7 mouse cellular contexts compared by ENCODE assay signal in the genomic region with DNA sequence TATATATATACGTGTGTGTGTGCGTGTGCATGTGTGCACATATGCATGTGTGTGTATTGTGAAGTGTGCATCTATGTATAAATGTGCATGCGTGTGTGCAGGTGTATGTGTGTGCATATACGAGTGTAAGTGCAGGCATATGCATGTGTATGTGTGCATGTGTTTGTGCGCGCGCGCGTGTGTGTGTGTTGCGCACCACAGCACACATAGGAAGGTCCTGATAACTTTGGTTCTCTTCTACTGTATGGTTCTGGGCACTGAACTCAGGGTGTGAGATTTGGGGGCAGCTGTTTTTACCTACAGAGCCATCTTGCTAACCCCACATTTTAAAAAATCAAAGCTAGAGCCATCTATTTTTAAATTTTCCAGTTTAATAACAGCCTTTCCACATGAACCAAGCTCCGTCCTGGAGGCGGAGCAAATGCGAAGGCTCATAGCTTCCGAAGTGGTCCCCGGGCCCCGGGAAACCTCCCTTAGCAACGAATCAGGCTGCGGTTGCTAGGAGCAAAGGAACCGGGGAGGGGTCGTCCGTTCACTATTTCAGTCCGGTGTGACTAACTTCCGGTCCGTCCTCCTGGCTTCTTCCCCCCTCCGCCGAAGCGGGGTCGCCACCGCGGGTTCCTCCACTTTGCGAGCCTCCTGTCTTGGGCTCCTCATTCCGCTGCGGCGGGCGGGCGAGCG. TPM values are rescaled to one million over a fixed set of nuclear protein-coding genes. Genes with fewer than 3 reads are reported as not detected.
DNase-seq lines count a peak whose midpoint lies in the region; ATAC-seq and TF ChIP-seq lines count a peak whose summit lies in the region.

No protein-coding gene starts in this region.

- TF ChIP-seq CTCF in heart, adult 2 months (IDR thresholded peaks at IDR 0.05): no peak

- H3K36me3 ChIP-seq in embryonic facial prominence, embryonic 11.5 days (replicated peaks; ENCODE audit: control insufficient read depth, insufficient read depth, low read depth, low read length): no peaks in the 10 kb centered on the region
- H3K36me3 ChIP-seq in heart, adult 2 months (ENCODE audit: control insufficient read depth, insufficient read depth, low read length): no peaks in the 10 kb centered on the region
- peaks cover 25% of the 10 kb centered on the region for H3K36me3 ChIP-seq in limb, embryonic 13.5 days
- 0 out of 2 replicates have a peak, but pooled peaks cover 3% of the 10 kb centered on the region for H3K36me3 ChIP-seq in midbrain, embryonic 16.5 days (ENCODE audit: control insufficient read depth, insufficient read depth, low read length)

- DNase-seq in adrenal gland, postnatal 14 days: peak; percentile 95
- peak; percentile 94 for DNase-seq in embryonic facial prominence, embryonic 11.5 days (ENCODE audit: low spot score)
- DNase-seq in heart, adult 2 months: peak; percentile 91 to 98
- peak; percentile 85 to 93 for DNase-seq in kidney, adult 8-10 months
- DNase-seq in spleen, postnatal 10 days (ENCODE audit: low spot score in 2 of 2): peak; percentile 80 to 82

- H3K4me3 ChIP-seq in embryonic facial prominence, embryonic 11.5 days (ENCODE audit: low read depth, low read length): peak overlapping the region; percentile 92
- peak overlapping the region; percentile 76 for H3K4me3 ChIP-seq in heart, adult 2 months
- H3K4me3 ChIP-seq in limb, embryonic 13.5 days: peak overlapping the region; percentile 97
- H3K4me3 ChIP-seq in midbrain, embryonic 16.5 days (ENCODE audit: low read depth, low read length): peak overlapping the region; percentile 77

- no peaks in the 10 kb centered on the region for H3K27me3 ChIP-seq in embryonic facial prominence, embryonic 11.5 days (ENCODE audit: control insufficient read depth, insufficient read depth, low read length)
- H3K27me3 ChIP-seq in heart, adult 2 months (ENCODE audit: control insufficient read depth, insufficient read depth, low read length): no peaks in the 10 kb centered on the region
- H3K27me3 ChIP-seq in limb, embryonic 13.5 days: no peaks in the 10 kb centered on the region
- no peaks in the 10 kb centered on the region; the same call in 1 of the 2 replicates for H3K27me3 ChIP-seq in midbrain, embryonic 16.5 days (ENCODE audit: control insufficient read depth, insufficient read depth, low read depth, low read length)

- H3K9me3 ChIP-seq in embryonic facial prominence, embryonic 11.5 days (replicated peaks; ENCODE audit: control insufficient read depth, low read length): no peaks in the 10 kb centered on the region
- no peaks in the 10 kb centered on the region for H3K9me3 ChIP-seq in limb, embryonic 13.5 days
- no peaks in the 10 kb centered on the region for H3K9me3 ChIP-seq in midbrain, embryonic 16.5 days (replicated peaks; ENCODE audit: control insufficient read depth, low read length, poor library complexity, severe bottlenecking)

- peak overlapping the region; percentile 93 for H3K9ac ChIP-seq in embryonic facial prominence, embryonic 11.5 days (replicated peaks; ENCODE audit: low read length)
- peak overlapping the region; percentile 99 for H3K9ac ChIP-seq in heart, adult 2 months (ENCODE audit: low read depth, low read length)
- peak overlapping the region; percentile 98 for H3K9ac ChIP-seq in limb, embryonic 13.5 days
- H3K9ac ChIP-seq in midbrain, embryonic 16.5 days (ENCODE audit: low read depth, low read length): peak overlapping the region; percentile 94

- no peak overlapping the region; the same call in 1 of the 2 replicates for H3K27ac ChIP-seq in embryonic facial prominence, embryonic 11.5 days (replicated peaks; ENCODE audit: low read depth, low read length)
- peak overlapping the region; percentile 60 for H3K27ac ChIP-seq in heart, adult 2 months
- H3K27ac ChIP-seq in limb, embryonic 13.5 days: peak overlapping the region; percentile 39
- H3K27ac ChIP-seq in midbrain, embryonic 16.5 days (ENCODE audit: low read length): peak overlapping the region; percentile 84

- H3K79me2 ChIP-seq in heart, adult 2 months (replicated peaks; ENCODE audit: control insufficient read depth, insufficient read depth, low read length): peaks cover 8% of the 10 kb centered on the region

- peaks cover 3% of the 10 kb centered on the region; the same call in 1 of the 2 replicates for H3K4me1 ChIP-seq in embryonic facial prominence, embryonic 11.5 days (ENCODE audit: control insufficient read depth, insufficient read depth, low read length)
- H3K4me1 ChIP-seq in heart, adult 2 months (ENCODE audit: control insufficient read depth, insufficient read depth, low read length): peaks cover 5% of the 10 kb centered on the region
- peaks cover 14% of the 10 kb centered on the region for H3K4me1 ChIP-seq in limb, embryonic 13.5 days
- H3K4me1 ChIP-seq in midbrain, embryonic 16.5 days (ENCODE audit: control insufficient read depth, insufficient read depth, low read length): peaks cover 19% of the 10 kb centered on the region

- intact Hi-C loops in heart, adult 2 months (cut with DNase I): loop anchor here (2.0 kb wide), 2 partner anchors 27 to 47 kb away; no protein-coding TSS in a partner anchor

- 7% methylated on average over 37 of the region's 37 CpGs for WGBS in embryonic facial prominence, embryonic 11.5 days
- 9% methylated on average over 37 of the region's 37 CpGs for WGBS in heart, adult 2 months
- 9% methylated on average over 37 of the region's 37 CpGs for WGBS in limb, embryonic 13.5 days
- 6% methylated on average over 37 of the region's 37 CpGs for WGBS in midbrain, embryonic 16.5 days

- peak overlapping the region; percentile 90 for H3K4me2 ChIP-seq in embryonic facial prominence, embryonic 11.5 days (ENCODE audit: low read depth, low read length)
- H3K4me2 ChIP-seq in limb, embryonic 13.5 days (replicated peaks): peak overlapping the region; percentile 99
- H3K4me2 ChIP-seq in midbrain, embryonic 16.5 days (ENCODE audit: low read length): peak overlapping the region; percentile 99

- TF ChIP-seq POLR2A in heart, adult 2 months (IDR thresholded peaks at IDR 0.05; ENCODE audit: insufficient read depth, low read depth, low read length): peak; percentile 53

- peak; percentile 84 for ATAC-seq in embryonic facial prominence, embryonic 11.5 days (replicated peaks; ENCODE audit: insufficient number of reproducible peaks, low FRiP score, low TSS enrichment, low read depth)
- peak; percentile 93 for ATAC-seq in limb, embryonic 13.5 days (ENCODE audit: low FRiP score, low read depth)
- peak; percentile 94 for ATAC-seq in midbrain, embryonic 16.5 days

- TF ChIP-seq EP300 in heart, adult 2 months (IDR thresholded peaks at IDR 0.05; ENCODE audit: insufficient read depth, low read depth, low read length): 0 out of 2 replicates have a peak, but pooled peaks have one; percentile 19

RNA-seq across cellular contexts. Expression of gene Svop, which starts 8.5 kb away (rescaled TPM):
- 3.2 and 4.1 TPM in 2 replicates for total RNA-seq in adrenal gland, postnatal 14 days (2021)
- 3.3 and 4.1 TPM in 2 replicates for polyA plus RNA-seq in embryonic facial prominence, embryonic 11.5 days (2014; fragmentation: Nextera tagmentation; extraction: Ambion mirVana)
- not detected for total RNA-seq in heart, adult 2 months (2021)
- 0.08 and 0.12 TPM in 2 replicates for polyA plus RNA-seq in heart, adult 2 months (2012; rRNA removed)
- 0.05 and 0.23 TPM in 2 replicates for polyA plus RNA-seq in limb, embryonic 13.5 days (2015; fragmentation: Nextera tagmentation; extraction: Ambion mirVana)
- 111 and 113 TPM in 2 replicates for polyA plus RNA-seq in midbrain, embryonic 16.5 days (2015; fragmentation: Nextera tagmentation; extraction: Ambion mirVana)

RNA-seq across cellular contexts. Expression of gene Alkbh2, which starts 28.2 kb away (rescaled TPM):
- 9.9 and 10.3 TPM in 2 replicates for total RNA-seq in adrenal gland, postnatal 14 days (2021)
- 13.5 and 13.8 TPM in 2 replicates for polyA plus RNA-seq in embryonic facial prominence, embryonic 11.5 days (2014; fragmentation: Nextera tagmentation; extraction: Ambion mirVana)
- 1 to 10 TPM; 1.6 to 2.0 TPM for total RNA-seq in heart, adult 2 months (2021)
- polyA plus RNA-seq in heart, adult 2 months (2012; rRNA removed): 3.0 and 3.1 TPM in 2 replicates
- 10.8 and 11.9 TPM in 2 replicates for polyA plus RNA-seq in limb, embryonic 13.5 days (2015; fragmentation: Nextera tagmentation; extraction: Ambion mirVana)
- polyA plus RNA-seq in midbrain, embryonic 16.5 days (2015; fragmentation: Nextera tagmentation; extraction: Ambion mirVana): 5.1 and 5.8 TPM in 2 replicates

RNA-seq across cellular contexts. Expression of gene Ung, which starts 30.3 kb away (rescaled TPM):
- total RNA-seq in adrenal gland, postnatal 14 days (2021): 11.7 and 11.9 TPM in 2 replicates
- 37.6 and 37.9 TPM in 2 replicates for polyA plus RNA-seq in embryonic facial prominence, embryonic 11.5 days (2014; fragmentation: Nextera tagmentation; extraction: Ambion mirVana)
- total RNA-seq in heart, adult 2 months (2021): 10 to 100 TPM; 27.1 to 32.1 TPM
- 24.4 and 28.3 TPM in 2 replicates for polyA plus RNA-seq in heart, adult 2 months (2012; rRNA removed)
- polyA plus RNA-seq in limb, embryonic 13.5 days (2015; fragmentation: Nextera tagmentation; extraction: Ambion mirVana): 46.9 and 48.3 TPM in 2 replicates
- polyA plus RNA-seq in midbrain, embryonic 16.5 days (2015; fragmentation: Nextera tagmentation; extraction: Ambion mirVana): 8.2 and 9.1 TPM in 2 replicates

RNA-seq across cellular contexts. Expression of gene Usp30, which starts 34.6 kb away (rescaled TPM):
- total RNA-seq in adrenal gland, postnatal 14 days (2021): 24.9 and 25.7 TPM in 2 replicates
- 10.0 and 11.4 TPM in 2 replicates for polyA plus RNA-seq in embryonic facial prominence, embryonic 11.5 days (2014; fragmentation: Nextera tagmentation; extraction: Ambion mirVana)
- 10 to 100 TPM; 10.1 to 11.2 TPM for total RNA-seq in heart, adult 2 months (2021)
- 11.2 and 13.3 TPM in 2 replicates for polyA plus RNA-seq in heart, adult 2 months (2012; rRNA removed)
- polyA plus RNA-seq in limb, embryonic 13.5 days (2015; fragmentation: Nextera tagmentation; extraction: Ambion mirVana): 15.2 and 15.7 TPM in 2 replicates
- 19.9 and 22.7 TPM in 2 replicates for polyA plus RNA-seq in midbrain, embryonic 16.5 days (2015; fragmentation: Nextera tagmentation; extraction: Ambion mirVana)

RNA-seq across cellular contexts. Expression of gene Acacb, which starts 46.5 kb away (rescaled TPM):
- 121 and 148 TPM in 2 replicates for total RNA-seq in adrenal gland, postnatal 14 days (2021)
- polyA plus RNA-seq in embryonic facial prominence, embryonic 11.5 days (2014; fragmentation: Nextera tagmentation; extraction: Ambion mirVana): 2.9 and 3.6 TPM in 2 replicates
- total RNA-seq in heart, adult 2 months (2021): 100 to 1,000 TPM; 205 to 251 TPM
- polyA plus RNA-seq in heart, adult 2 months (2012; rRNA removed): 105 and 141 TPM in 2 replicates
- polyA plus RNA-seq in limb, embryonic 13.5 days (2015; fragmentation: Nextera tagmentation; extraction: Ambion mirVana): 4.3 and 5.0 TPM in 2 replicates
- 5.1 and 5.2 TPM in 2 replicates for polyA plus RNA-seq in midbrain, embryonic 16.5 days (2015; fragmentation: Nextera tagmentation; extraction: Ambion mirVana)

Comparison
In these comparisons a context has a peak if more than half of its experiments do, and no peak if none do; other contexts are left out.
1. RNA of gene Svop, which starts 8.5 kb away (polyA plus RNA-seq): 111 to 113 TPM in midbrain, embryonic 16.5 days; 3.3 to 4.1 TPM in embryonic facial prominence, embryonic 11.5 days, 0.08 to 0.12 TPM in heart, adult 2 months and 0.05 to 0.23 TPM in limb, embryonic 13.5 days; every median in the first group is over 10 times any median in the second.
2. Peak in every context shown above with its lines, with median percentiles within 50 percentile points of each other: DNase-seq, ATAC-seq, H3K4me2 ChIP-seq, H3K4me3 ChIP-seq and H3K9ac ChIP-seq.